ENCODE assay signal across 10 mouse cellular contexts in the genomic region with DNA sequence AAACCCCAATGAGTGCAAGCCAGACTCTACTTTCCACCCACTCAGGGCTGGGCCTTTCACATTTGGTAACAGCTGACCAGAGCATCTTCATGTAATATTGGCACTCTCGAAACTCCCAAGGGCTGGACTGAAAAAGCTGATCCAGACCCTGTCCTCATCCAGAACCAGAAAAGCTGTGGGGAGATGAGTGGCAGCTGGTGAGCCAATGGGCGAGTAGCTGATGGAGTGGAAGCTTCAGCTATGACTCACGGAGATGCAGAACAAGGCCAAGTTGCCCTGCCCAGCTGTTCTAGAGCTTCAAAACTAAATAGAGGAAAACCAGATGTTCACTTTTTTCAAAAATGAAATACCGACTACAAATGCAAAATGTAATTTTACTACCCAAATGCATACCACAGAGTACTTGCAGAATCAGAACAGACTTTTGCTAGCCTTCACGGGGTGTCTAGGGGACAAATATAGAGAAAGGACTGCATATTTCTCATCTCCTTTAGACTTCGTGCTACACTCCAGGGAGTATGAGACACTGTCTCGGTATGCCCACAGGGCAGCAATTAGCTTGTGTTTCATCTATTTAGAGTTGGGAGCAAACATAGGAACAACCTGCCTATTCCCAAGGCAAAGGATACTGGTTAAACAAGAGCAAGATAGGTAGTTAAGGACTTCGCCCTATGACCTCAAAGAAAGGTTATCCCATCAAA. TPM values are rescaled to one million over a fixed set of nuclear protein-coding genes. Genes with fewer than 3 reads are reported as not detected.
DNase-seq lines count a peak whose midpoint lies in the region; ATAC-seq and TF ChIP-seq lines count a peak whose summit lies in the region.
"Had no signal": no experiment of that assay in that cellular context is flagged by ENCODE, and none has a peak within 500 bp of the region (broad histone marks: within the 10 kb centered on the region; RNA-seq: fewer than 3 reads in every experiment).

No protein-coding gene starts in this region.

- H3K9ac ChIP-seq in heart, embryonic 11.5 days (ENCODE audit: low read depth, low read length) = no peak overlapping the region
- no peak overlapping the region for H3K9ac ChIP-seq in CH12.LX (ENCODE audit: insufficient read depth, low read depth)
- H3K9ac ChIP-seq in liver, postnatal 0 days (replicated peaks) = no peak overlapping the region

- H3K27ac ChIP-seq in heart, embryonic 11.5 days (ENCODE audit: low read depth, low read length) = no peak overlapping the region
- H3K27ac ChIP-seq in CH12.LX (ENCODE audit: insufficient read depth, low read depth) = no peak overlapping the region
- H3K27ac ChIP-seq in limb, embryonic 10.5 days = no peak overlapping the region
- no peak overlapping the region for H3K27ac ChIP-seq in liver, postnatal 0 days (ENCODE audit: low read depth)

- no peak overlapping the region for H3K4me3 ChIP-seq in heart, embryonic 11.5 days (ENCODE audit: low read depth, low read length)
- no peak overlapping the region for H3K4me3 ChIP-seq in CH12.LX (replicated peaks in 1 of 3; ENCODE audit: low read depth in 2 of 3, low read length in 2 of 3, poor library complexity in 1 of 3)
- no peak overlapping the region for H3K4me3 ChIP-seq in limb, embryonic 10.5 days
- no peak overlapping the region for H3K4me3 ChIP-seq in liver, postnatal 0 days (ENCODE audit: low read depth, low read length)

- TF ChIP-seq RAD21 in CH12.LX (IDR thresholded peaks at IDR 0.05; ENCODE audit: low read depth, low read length) = no peak; the same call in 1 of the 2 replicates

- WGBS in heart, embryonic 11.5 days (ENCODE audit: insufficient replicate concordance) = 82% methylated on average over 8 of the region's 8 CpGs
- 90% methylated on average over 8 of the region's 8 CpGs for WGBS in limb, embryonic 10.5 days
- 76% methylated on average over 8 of the region's 8 CpGs for WGBS in liver, postnatal 0 days (ENCODE audit: insufficient replicate concordance)

- no peaks in the 10 kb centered on the region for H3K27me3 ChIP-seq in heart, embryonic 11.5 days (ENCODE audit: control insufficient read depth, insufficient read depth, low read length)
- H3K27me3 ChIP-seq in CH12.LX (replicated peaks) = peaks cover 2% of the 10 kb centered on the region
- no peaks in the 10 kb centered on the region for H3K27me3 ChIP-seq in limb, embryonic 10.5 days (ENCODE audit: low read depth, poor library complexity, severe bottlenecking)
- H3K27me3 ChIP-seq in liver, postnatal 0 days (ENCODE audit: insufficient read depth, low read length) = no peaks in the 10 kb centered on the region

- dilution Hi-C loops in CH12.LX (cut with MboI; ENCODE audit: extremely low pct_ligation_motif_present, extremely low pct_unique_long_range_greater_than_20kb, low sequenced_read_pairs) = no loop called here

- ATAC-seq in heart, embryonic 11.5 days (replicated peaks; ENCODE audit: insufficient number of reproducible peaks, low FRiP score, low TSS enrichment) = no peak
- ATAC-seq in liver, postnatal 0 days = no peak
- ATAC-seq: intestine, postnatal 0 days had no signal

- TF ChIP-seq CTCF in CH12.LX (conservative IDR thresholded peaks at IDR 0.05 in 1 of 2, IDR thresholded peaks at IDR 0.05 in 1 of 2; ENCODE audit: low read depth in 2 of 2, low read length in 2 of 2) = no peak
- TF ChIP-seq CTCF in liver, postnatal 0 days (IDR thresholded peaks at IDR 0.05; ENCODE audit: low read depth) = no peak

- in situ Hi-C loops in CH12.LX (cut with MboI; ENCODE audit: low pct_ligation_motif_present, low pct_unique_long_range_greater_than_20kb, low sequenced_read_pairs) = no loop called here

- DNase-seq in heart, adult 11 months = peak; percentile 99
- peak; percentile 74 for DNase-seq in CH12.LX (ENCODE audit: extremely low read depth)
- DNase-seq in gastrocnemius, postnatal 25 days = peak; percentile 88
- peak; percentile 81 for DNase-seq in lung, postnatal 10 days
- DNase-seq in limb, embryonic 10.5 days (ENCODE audit: low spot score) = no peak
- no peak for DNase-seq in liver, postnatal 0 days
- no peak for DNase-seq in right cerebral cortex, postnatal 36 days (ENCODE audit: low spot score in 2 of 2)

- H3K9me3 ChIP-seq in heart, embryonic 11.5 days (replicated peaks; ENCODE audit: control insufficient read depth, low read length) = no peaks in the 10 kb centered on the region
- no peaks in the 10 kb centered on the region for H3K9me3 ChIP-seq in CH12.LX (replicated peaks; ENCODE audit: low read length)
- no peaks in the 10 kb centered on the region for H3K9me3 ChIP-seq in limb, embryonic 10.5 days (replicated peaks)
- H3K9me3 ChIP-seq in liver, postnatal 0 days (ENCODE audit: low read length) = no peaks in the 10 kb centered on the region

- peak; percentile 77 for TF ChIP-seq EP300 in CH12.LX (IDR thresholded peaks at IDR 0.05; ENCODE audit: low read length)
- no peak for TF ChIP-seq EP300 in liver, postnatal 0 days (IDR thresholded peaks at IDR 0.05; ENCODE audit: low read depth)

- no peaks in the 10 kb centered on the region for H3K79me2 ChIP-seq in CH12.LX (replicated peaks; ENCODE audit: control insufficient read depth, extremely low read depth, insufficient read depth, poor library complexity, severe bottlenecking)

- no peaks in the 10 kb centered on the region for H3K36me3 ChIP-seq in heart, embryonic 11.5 days (ENCODE audit: control insufficient read depth, insufficient read depth, low read length)
- no peaks in the 10 kb centered on the region for H3K36me3 ChIP-seq in CH12.LX (replicated peaks in 1 of 2; ENCODE audit: control insufficient read depth in 1 of 2, insufficient read depth in 1 of 2, low read length in 1 of 2)
- no peaks in the 10 kb centered on the region for H3K36me3 ChIP-seq in limb, embryonic 10.5 days
- H3K36me3 ChIP-seq in liver, postnatal 0 days (replicated peaks; ENCODE audit: insufficient read depth, low read length) = no peaks in the 10 kb centered on the region

- H3K4me1 ChIP-seq in heart, embryonic 11.5 days (ENCODE audit: control insufficient read depth, insufficient read depth, low read length) = no peaks in the 10 kb centered on the region
- H3K4me1 ChIP-seq in CH12.LX (ENCODE audit: control insufficient read depth in 1 of 2, insufficient read depth in 2 of 2) = peaks cover 7 to 24% of the 10 kb centered on the region in 2 experiments; a peak in 3 of 4 replicates
- H3K4me1 ChIP-seq in limb, embryonic 10.5 days = no peaks in the 10 kb centered on the region
- no peaks in the 10 kb centered on the region for H3K4me1 ChIP-seq in liver, postnatal 0 days (ENCODE audit: insufficient read depth)

- no peak overlapping the region for H3K4me2 ChIP-seq in heart, embryonic 11.5 days
- peak overlapping the region; percentile 65 for H3K4me2 ChIP-seq in CH12.LX (ENCODE audit: insufficient read depth, low read depth, poor library complexity, severe bottlenecking)
- no peak overlapping the region for H3K4me2 ChIP-seq in liver, postnatal 0 days (ENCODE audit: low read depth, low read length)
- H3K4me2 ChIP-seq: liver, embryonic 11.5 days had no signal

- TF ChIP-seq POLR2A in CH12.LX (IDR thresholded peaks at IDR 0.05; ENCODE audit: low read depth, low read length) = no peak

TF ChIP-seq in CH12.LX, 34 proteins besides CTCF, POLR2A, EP300 and RAD21 (continues in another document):
- TF ChIP-seq CHD2 (IDR thresholded peaks at IDR 0.05; ENCODE audit: low read length) = peak; percentile 47; the same call in 1 of the 2 replicates
- TF ChIP-seq JUND (conservative IDR thresholded peaks at IDR 0.05; ENCODE audit: low read depth, low read length) = peak; percentile 87
- 0 out of 2 replicates have a peak, but pooled peaks have one; percentile 9 for TF ChIP-seq NRF1 (IDR thresholded peaks at IDR 0.05; ENCODE audit: low read depth, low read length)
- TF ChIP-seq SIN3A (IDR thresholded peaks at IDR 0.05; ENCODE audit: low read length) = peak; percentile 64
- 0 out of 2 replicates have a peak, but pooled peaks have one; percentile 17 for TF ChIP-seq MYC (IDR thresholded peaks at IDR 0.05; ENCODE audit: low read depth, low read length)
- no peak; the same call in 1 of the 2 replicates for TF ChIP-seq MAFK (IDR thresholded peaks at IDR 0.05; ENCODE audit: insufficient replicate concordance, low read length)
- no peak for TF ChIP-seq GABPA (IDR thresholded peaks at IDR 0.05; ENCODE audit: insufficient replicate concordance, low read depth, low read length)
- TF ChIP-seq BHLHE40 (IDR thresholded peaks at IDR 0.05; ENCODE audit: low read depth, low read length) = peak; percentile 43; the same call in 1 of the 2 replicates
- peak; percentile 82 for TF ChIP-seq TCF12 (IDR thresholded peaks at IDR 0.05; ENCODE audit: low read depth, low read length)
- TF ChIP-seq USF2 (conservative IDR thresholded peaks at IDR 0.05; ENCODE audit: low read depth, low read length) = no peak
- TF ChIP-seq ZMIZ1 (IDR thresholded peaks at IDR 0.05; ENCODE audit: low read depth, low read length) = no peak
- TF ChIP-seq IRF4 (IDR thresholded peaks at IDR 0.05; ENCODE audit: low read depth, low read length) = peak; percentile 95
- 0 out of 2 replicates have a peak, but pooled peaks have one; percentile 28 for TF ChIP-seq NELFE (IDR thresholded peaks at IDR 0.05; ENCODE audit: low read depth, low read length)
- TF ChIP-seq RCOR1 (conservative IDR thresholded peaks at IDR 0.05; ENCODE audit: low read depth, low read length) = peak; percentile 91
- peak; percentile 19; the same call in 1 of the 2 replicates for TF ChIP-seq MAZ (IDR thresholded peaks at IDR 0.05; ENCODE audit: low read depth, low read length)
- peak; percentile 78 for TF ChIP-seq MEF2A (IDR thresholded peaks at IDR 0.05; ENCODE audit: borderline replicate concordance, low read depth, low read length)
- TF ChIP-seq POLR2AphosphoS2 (IDR thresholded peaks at IDR 0.05; ENCODE audit: low read depth, low read length) = no peak
- TF ChIP-seq TBP (conservative IDR thresholded peaks at IDR 0.05; ENCODE audit: low read depth, low read length) = 0 out of 2 replicates have a peak, but pooled peaks have one; percentile 22
- TF ChIP-seq USF1 (IDR thresholded peaks at IDR 0.05; ENCODE audit: low read depth, low read length) = no peak
- TF ChIP-seq ZNF384 (IDR thresholded peaks at IDR 0.05; ENCODE audit: low read depth, low read length) = peak; percentile 67
- TF ChIP-seq JUN (IDR thresholded peaks at IDR 0.05; ENCODE audit: insufficient read depth, low read depth, low read length) = peak; percentile 80
- TF ChIP-seq MAX (IDR thresholded peaks at IDR 0.05; ENCODE audit: low read length) = no peak; the same call in 1 of the 2 replicates

RNA-seq across cellular contexts. Expression of a gene that starts 22.7 kb away (rescaled TPM):
- polyA plus RNA-seq in heart, embryonic 11.5 days (2014; fragmentation: Nextera tagmentation; extraction: Ambion mirVana) = 73.9 and 80.4 TPM in 2 replicates
- total RNA-seq in CH12.LX (2012; rRNA removed) (9.5 TPM in 2 replicates), CH12.LX (2014; rRNA removed) (2.6 and 3.9 TPM in 2 replicates)
- 6.1 and 6.6 TPM in 2 replicates for polyA plus RNA-seq in CH12.LX (2012; ENCODE audit: insufficient read length, low read depth)
- total RNA-seq in gastrocnemius, postnatal 25 days (2021) = 10 to 100 TPM; 25.1 to 75.4 TPM
- 24.4 and 35.8 TPM in 2 replicates for polyA plus RNA-seq in limb, embryonic 10.5 days (2016; fragmentation: Nextera tagmentation; extraction: Ambion mirVana)
- polyA plus RNA-seq in liver, postnatal 0 days (2015; fragmentation: Nextera tagmentation; extraction: Ambion mirVana) = 21.0 and 27.2 TPM in 2 replicates

Comparison
In these comparisons a context has a peak if more than half of its experiments do, and no peak if none do; other contexts are left out.
1. DNase-seq: peak in heart, adult 11 months (single experiment), CH12.LX (single experiment), gastrocnemius, postnatal 25 days (single experiment) and lung, postnatal 10 days (single experiment); none in limb, embryonic 10.5 days (single experiment), liver, postnatal 0 days (single experiment) and right cerebral cortex, postnatal 36 days (0 of 2).